Mouse (Mus musculus): ENCODE measurements around the gene Dgki. TPM values are rescaled to one million over a fixed set of nuclear protein-coding genes. Genes with fewer than 3 reads are reported as not detected.

Gene Dgki
- polyA plus RNA-seq, 1 experiment from 2014 or later = 0.88 TPM

DNA sequence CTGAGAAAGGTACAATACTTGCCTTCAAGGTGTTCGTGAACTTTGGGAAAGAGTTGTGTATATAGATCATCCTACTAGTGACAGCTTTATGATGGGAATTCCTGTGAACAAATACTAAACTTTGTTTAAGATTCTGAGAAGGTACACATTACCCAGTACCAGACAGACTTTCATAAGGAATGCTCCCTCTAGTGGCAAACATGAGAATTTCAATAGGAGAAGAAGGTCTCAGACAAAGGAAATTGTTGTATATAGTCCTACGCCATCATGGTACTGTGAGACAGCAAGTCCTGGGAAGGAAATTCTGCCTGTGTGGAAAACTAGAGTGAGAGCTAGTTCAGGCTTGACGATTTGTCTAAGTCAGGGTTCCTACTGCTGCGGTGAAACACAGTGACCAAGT, 344.7 kb downstream of the Dgki start:
- no peak overlapping the region for H3K9ac ChIP-seq (ENCODE audit: low read length)
- H3K9me3 ChIP-seq (ENCODE audit: control insufficient read depth, low read length) = no peaks in the 10 kb centered on the region; the same call in 1 of the 2 replicates
- H3K27ac ChIP-seq (replicated peaks in 1 of 2; ENCODE audit: control insufficient read depth in 1 of 2, insufficient read depth in 1 of 2, low read depth in 2 of 2, low read length in 2 of 2) = no peak overlapping the region
- no peak for ATAC-seq (ENCODE audit: insufficient number of reproducible peaks, insufficient read depth, low FRiP score, low read depth)
- no peaks in the 10 kb centered on the region for H3K36me3 ChIP-seq (ENCODE audit: control insufficient read depth, insufficient read depth, low read length)
- no peak overlapping the region for H3K4me2 ChIP-seq (ENCODE audit: low read length)
- no peak overlapping the region for H3K4me3 ChIP-seq (ENCODE audit: control insufficient read depth in 1 of 2, insufficient read depth in 1 of 2, low read depth in 1 of 2, low read length in 2 of 2)
- H3K4me1 ChIP-seq (ENCODE audit: control insufficient read depth in 2 of 2, insufficient read depth in 2 of 2, low read length in 2 of 2) = peaks cover 2 to 8% of the 10 kb centered on the region in 2 experiments; a peak in 3 of 4 replicates
- no peaks in the 10 kb centered on the region for H3K27me3 ChIP-seq (ENCODE audit: control insufficient read depth, insufficient read depth, low read length)
- WGBS = 87% methylated on average over 4 of the region's 4 CpGs

DNA sequence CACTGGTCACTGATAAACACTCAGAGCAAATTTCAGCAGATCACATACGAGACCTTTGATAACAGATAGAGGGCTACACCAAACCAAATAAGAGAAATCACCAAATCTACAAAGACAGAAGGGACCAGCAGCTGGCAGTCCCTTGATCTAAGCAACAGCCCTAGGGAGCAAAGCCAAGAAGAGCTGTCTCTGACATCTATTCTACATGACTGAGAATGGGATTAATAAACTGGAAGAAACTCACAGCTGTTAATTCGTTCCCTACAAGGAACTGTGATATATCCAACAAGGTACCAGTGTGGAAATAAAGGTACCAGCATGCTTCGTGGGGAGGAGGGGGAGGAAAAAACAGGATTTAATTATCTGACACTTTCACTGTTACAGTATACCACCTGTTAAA, 349.3 kb downstream of the Dgki start:
- Histone ChIP-seq H3K4me3 (ENCODE audit: control insufficient read depth in 1 of 2, insufficient read depth in 1 of 2, low read depth in 1 of 2, low read length in 2 of 2) (no peak overlapping the region), H3K9me3 (ENCODE audit: control insufficient read depth, low read length) (no peaks in the 10 kb centered on the region; the same call in 1 of the 2 replicates), H3K4me1 (ENCODE audit: control insufficient read depth in 2 of 2, insufficient read depth in 2 of 2, low read length in 2 of 2) (peaks cover 2 to 8% of the 10 kb centered on the region in 2 experiments; a peak in 3 of 4 replicates), H3K9ac (ENCODE audit: low read length) (no peak overlapping the region), H3K4me2 (ENCODE audit: low read length) (no peak overlapping the region), H3K27me3 (ENCODE audit: control insufficient read depth, insufficient read depth, low read length) (no peaks in the 10 kb centered on the region), H3K27ac (replicated peaks in 1 of 2; ENCODE audit: control insufficient read depth in 1 of 2, insufficient read depth in 1 of 2, low read depth in 2 of 2, low read length in 2 of 2) (no peak overlapping the region), H3K36me3 (ENCODE audit: control insufficient read depth, insufficient read depth, low read length) (no peaks in the 10 kb centered on the region)
- WGBS = 54% methylated on average over 3 of the region's 3 CpGs
- ATAC-seq (ENCODE audit: insufficient number of reproducible peaks, insufficient read depth, low FRiP score, low read depth) = no peak

DNA sequence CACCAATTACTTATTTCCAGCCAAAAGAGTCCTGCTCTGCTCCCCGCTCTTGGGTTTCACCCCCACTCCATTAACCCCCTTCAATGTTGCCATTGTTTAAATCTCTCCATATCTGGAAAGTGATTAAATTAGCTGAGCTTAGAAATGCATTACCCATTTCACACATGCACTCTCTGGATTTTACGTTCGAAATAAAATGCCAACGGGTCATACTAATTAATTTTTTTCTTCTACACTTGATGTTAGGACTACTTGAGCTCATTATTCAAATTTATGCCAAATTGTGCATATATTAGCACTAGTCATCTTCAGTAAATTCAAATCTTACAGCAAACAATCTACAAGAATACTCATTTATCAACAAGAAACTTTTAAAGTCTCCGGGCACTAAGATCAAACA, 352.1 kb downstream of the Dgki start:
- ATAC-seq (ENCODE audit: insufficient number of reproducible peaks, insufficient read depth, low FRiP score, low read depth) = no peak
- Histone ChIP-seq H3K36me3 (ENCODE audit: control insufficient read depth, insufficient read depth, low read length) (no peaks in the 10 kb centered on the region), H3K4me1 (ENCODE audit: control insufficient read depth in 2 of 2, insufficient read depth in 2 of 2, low read length in 2 of 2) (peaks cover 2 to 8% of the 10 kb centered on the region in 2 experiments; a peak in 3 of 4 replicates), H3K4me3 (ENCODE audit: control insufficient read depth in 1 of 2, insufficient read depth in 1 of 2, low read depth in 1 of 2, low read length in 2 of 2) (no peak overlapping the region), H3K27ac (replicated peaks in 1 of 2; ENCODE audit: control insufficient read depth in 1 of 2, insufficient read depth in 1 of 2, low read depth in 2 of 2, low read length in 2 of 2) (no peak overlapping the region), H3K4me2 (ENCODE audit: low read length) (no peak overlapping the region), H3K9me3 (ENCODE audit: control insufficient read depth, low read length) (no peaks in the 10 kb centered on the region), H3K27me3 (ENCODE audit: control insufficient read depth, insufficient read depth, low read length) (no peaks in the 10 kb centered on the region), H3K9ac (ENCODE audit: low read length) (no peak overlapping the region)
- 89% methylated on average over 5 of the region's 5 CpGs for WGBS

GRCm38 (mm10) chr6:36937527-36937926, 362.5 kb downstream of the Dgki start:
- no peak overlapping the region for H3K9ac ChIP-seq (ENCODE audit: low read length)
- H3K9me3 ChIP-seq (ENCODE audit: control insufficient read depth, low read length) = no peaks in the 10 kb centered on the region
- H3K4me2 ChIP-seq (ENCODE audit: low read length) = no peak overlapping the region
- no peaks in the 10 kb centered on the region for H3K36me3 ChIP-seq (ENCODE audit: control insufficient read depth, insufficient read depth, low read length)
- H3K4me3 ChIP-seq (ENCODE audit: control insufficient read depth in 1 of 2, insufficient read depth in 1 of 2, low read depth in 1 of 2, low read length in 2 of 2) = no peak overlapping the region
- no peaks in the 10 kb centered on the region for H3K4me1 ChIP-seq (ENCODE audit: control insufficient read depth in 2 of 2, insufficient read depth in 2 of 2, low read length in 2 of 2)
- no peak overlapping the region for H3K27ac ChIP-seq (replicated peaks in 1 of 2; ENCODE audit: control insufficient read depth in 1 of 2, insufficient read depth in 1 of 2, low read depth in 2 of 2, low read length in 2 of 2)
- no peak for ATAC-seq (ENCODE audit: insufficient number of reproducible peaks, insufficient read depth, low FRiP score, low read depth)
- H3K27me3 ChIP-seq (ENCODE audit: control insufficient read depth, insufficient read depth, low read length) = no peaks in the 10 kb centered on the region
- 59% methylated on average over 2 of the region's 2 CpGs for WGBS

GRCm38 (mm10) chr6:36936816-36937215, 363.2 kb downstream of the Dgki start:
- Histone ChIP-seq H3K9me3 (ENCODE audit: control insufficient read depth, low read length) (no peaks in the 10 kb centered on the region), H3K4me2 (ENCODE audit: low read length) (no peak overlapping the region), H3K27me3 (ENCODE audit: control insufficient read depth, insufficient read depth, low read length) (no peaks in the 10 kb centered on the region), H3K36me3 (ENCODE audit: control insufficient read depth, insufficient read depth, low read length) (no peaks in the 10 kb centered on the region), H3K9ac (ENCODE audit: low read length) (no peak overlapping the region), H3K27ac (replicated peaks in 1 of 2; ENCODE audit: control insufficient read depth in 1 of 2, insufficient read depth in 1 of 2, low read depth in 2 of 2, low read length in 2 of 2) (no peak overlapping the region), H3K4me3 (ENCODE audit: control insufficient read depth in 1 of 2, insufficient read depth in 1 of 2, low read depth in 1 of 2, low read length in 2 of 2) (no peak overlapping the region), H3K4me1 (ENCODE audit: control insufficient read depth in 2 of 2, insufficient read depth in 2 of 2, low read length in 2 of 2) (no peaks in the 10 kb centered on the region)
- ATAC-seq (ENCODE audit: insufficient number of reproducible peaks, insufficient read depth, low FRiP score, low read depth) = no peak
- WGBS = 91% methylated on average over 4 of the region's 4 CpGs

- no peaks in the 10 kb centered on the region for H3K27me3 ChIP-seq (ENCODE audit: control insufficient read depth, insufficient read depth, low read length)
- no peaks in the 10 kb centered on the region for H3K4me1 ChIP-seq (ENCODE audit: control insufficient read depth in 2 of 2, insufficient read depth in 2 of 2, low read length in 2 of 2)
- H3K9ac ChIP-seq (ENCODE audit: low read length) = no peak overlapping the region
- WGBS = 63% methylated on average over 4 of the region's 4 CpGs
- no peak overlapping the region for H3K4me3 ChIP-seq (ENCODE audit: control insufficient read depth in 1 of 2, insufficient read depth in 1 of 2, low read depth in 1 of 2, low read length in 2 of 2)
- H3K27ac ChIP-seq (replicated peaks in 1 of 2; ENCODE audit: control insufficient read depth in 1 of 2, insufficient read depth in 1 of 2, low read depth in 2 of 2, low read length in 2 of 2) = no peak overlapping the region
- no peaks in the 10 kb centered on the region for H3K9me3 ChIP-seq (ENCODE audit: control insufficient read depth, low read length)
- ATAC-seq (ENCODE audit: insufficient number of reproducible peaks, insufficient read depth, low FRiP score, low read depth) = no peak
- no peak overlapping the region for H3K4me2 ChIP-seq (ENCODE audit: low read length)
- H3K36me3 ChIP-seq (ENCODE audit: control insufficient read depth, insufficient read depth, low read length) = no peaks in the 10 kb centered on the region
Measured at GRCm38 (mm10) chr6:36931473-36931872, 368.5 kb downstream of the Dgki start.

- Histone ChIP-seq H3K4me3 (ENCODE audit: control insufficient read depth in 1 of 2, insufficient read depth in 1 of 2, low read depth in 1 of 2, low read length in 2 of 2) (no peak overlapping the region), H3K9ac (ENCODE audit: low read length) (no peak overlapping the region), H3K36me3 (ENCODE audit: control insufficient read depth, insufficient read depth, low read length) (no peaks in the 10 kb centered on the region), H3K9me3 (ENCODE audit: control insufficient read depth, low read length) (no peaks in the 10 kb centered on the region), H3K4me1 (ENCODE audit: control insufficient read depth in 2 of 2, insufficient read depth in 2 of 2, low read length in 2 of 2) (no peaks in the 10 kb centered on the region), H3K27me3 (ENCODE audit: control insufficient read depth, insufficient read depth, low read length) (no peaks in the 10 kb centered on the region), H3K4me2 (ENCODE audit: low read length) (no peak overlapping the region), H3K27ac (replicated peaks in 1 of 2; ENCODE audit: control insufficient read depth in 1 of 2, insufficient read depth in 1 of 2, low read depth in 2 of 2, low read length in 2 of 2) (no peak overlapping the region)
- no peak for ATAC-seq (ENCODE audit: insufficient number of reproducible peaks, insufficient read depth, low FRiP score, low read depth)
- WGBS = 78% methylated on average over 2 of the region's 2 CpGs
Measured at GRCm38 (mm10) chr6:36929781-36930180, 370.2 kb downstream of the Dgki start.

DNA sequence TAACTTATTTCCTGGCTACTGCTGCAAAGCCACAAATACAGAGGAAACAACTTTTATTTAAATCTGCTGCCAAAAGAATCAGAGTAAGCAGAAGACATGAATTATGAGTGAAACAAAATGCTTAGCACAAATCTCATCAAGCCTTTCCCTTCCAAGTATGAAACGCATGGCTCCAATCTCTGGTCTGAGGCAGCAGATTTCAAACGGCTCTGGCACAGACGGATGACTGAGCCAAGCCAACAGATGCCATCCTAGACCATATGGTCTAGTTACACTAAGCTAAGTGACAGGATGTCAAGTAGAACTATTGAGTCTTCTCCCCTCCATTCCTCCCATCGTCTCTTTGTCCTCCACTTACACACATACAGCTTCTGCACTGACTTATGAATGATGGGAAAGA, 373.5 kb downstream of the Dgki start:
- no peaks in the 10 kb centered on the region; a peak in 1 of 4 replicates for H3K4me1 ChIP-seq (ENCODE audit: control insufficient read depth in 2 of 2, insufficient read depth in 2 of 2, low read length in 2 of 2)
- H3K4me2 ChIP-seq (ENCODE audit: low read length) = no peak overlapping the region
- WGBS = 69% methylated on average over 4 of the region's 4 CpGs
- no peak for ATAC-seq (ENCODE audit: insufficient number of reproducible peaks, insufficient read depth, low FRiP score, low read depth)
- H3K9me3 ChIP-seq (ENCODE audit: control insufficient read depth, low read length) = no peaks in the 10 kb centered on the region
- no peak overlapping the region for H3K4me3 ChIP-seq (ENCODE audit: control insufficient read depth in 1 of 2, insufficient read depth in 1 of 2, low read depth in 1 of 2, low read length in 2 of 2)
- no peaks in the 10 kb centered on the region for H3K36me3 ChIP-seq (ENCODE audit: control insufficient read depth, insufficient read depth, low read length)
- no peaks in the 10 kb centered on the region for H3K27me3 ChIP-seq (ENCODE audit: control insufficient read depth, insufficient read depth, low read length)
- no peak overlapping the region for H3K9ac ChIP-seq (ENCODE audit: low read length)
- no peak overlapping the region for H3K27ac ChIP-seq (replicated peaks in 1 of 2; ENCODE audit: control insufficient read depth in 1 of 2, insufficient read depth in 1 of 2, low read depth in 2 of 2, low read length in 2 of 2)
